ENCODE assay signal across 18 mouse cellular contexts in the genomic region with DNA sequence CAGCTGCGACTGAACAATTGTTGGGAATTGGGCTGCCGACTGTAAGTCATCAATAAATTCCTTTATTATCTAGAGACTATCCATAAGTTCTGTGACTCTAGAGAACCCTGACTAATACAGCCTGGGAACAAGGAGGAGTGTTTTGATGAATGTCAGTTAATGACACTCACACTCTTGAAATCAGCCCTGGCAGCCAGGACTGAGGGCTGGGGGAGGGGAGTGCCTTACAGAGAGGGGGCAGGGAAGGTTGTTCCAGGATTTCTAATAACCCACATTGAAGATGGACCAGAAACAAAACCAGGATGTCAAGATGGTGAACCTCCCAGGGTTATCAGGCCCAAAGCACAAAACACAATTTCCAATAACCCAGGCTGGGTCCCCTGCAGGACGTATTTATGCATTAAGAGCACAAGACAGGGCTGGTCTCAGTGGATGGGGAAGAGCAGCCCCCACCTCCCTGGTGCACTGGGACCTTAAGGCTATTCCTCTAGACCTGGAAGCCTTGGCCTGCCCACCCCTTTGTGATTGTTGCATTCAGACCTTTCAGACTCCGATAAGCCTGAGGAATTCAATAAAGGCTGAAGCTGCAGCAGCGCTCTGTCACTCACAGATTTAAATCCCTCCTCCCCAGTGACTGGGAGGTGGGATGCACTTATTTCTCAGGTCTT.
DNase-seq lines count a peak whose midpoint lies in the region; ATAC-seq and TF ChIP-seq lines count a peak whose summit lies in the region.
"Had no signal": no experiment of that assay in that cellular context is flagged by ENCODE, and none has a peak within 500 bp of the region (broad histone marks: within the 10 kb centered on the region; RNA-seq: fewer than 3 reads in every experiment).

No protein-coding gene starts in this region.

- intact Hi-C loops in left cerebral cortex, postnatal 36 days (cut with DNase I): no loop called here

- ATAC-seq in forebrain, embryonic 11.5 days (replicated peaks; ENCODE audit: low FRiP score): 0 out of 2 replicates have a peak, but pooled peaks have one; percentile 46
- ATAC-seq in forebrain, embryonic 15.5 days (replicated peaks): no peak
- ATAC-seq in hindbrain, embryonic 16.5 days: peak; percentile 54; the same call in 1 of the 2 replicates
- ATAC-seq in midbrain, postnatal 0 days (ENCODE audit: low FRiP score): no peak
- ATAC-seq: activated CD4-positive, CD25-positive, alpha-beta regulatory T cell, adult 4 months; liver, embryonic 12.5 days had no signal

- no peaks in the 10 kb centered on the region for H3K9me3 ChIP-seq in forebrain, embryonic 11.5 days (ENCODE audit: control insufficient read depth, low read length)
- no peaks in the 10 kb centered on the region for H3K9me3 ChIP-seq in forebrain, embryonic 15.5 days
- no peaks in the 10 kb centered on the region for H3K9me3 ChIP-seq in hindbrain, embryonic 16.5 days (ENCODE audit: control insufficient read depth, low read length)
- H3K9me3 ChIP-seq in midbrain, postnatal 0 days (ENCODE audit: low read length): no peaks in the 10 kb centered on the region
- H3K9me3 ChIP-seq: embryonic facial prominence, embryonic 13.5 days; heart, embryonic 10.5 days; limb, embryonic 10.5 days; liver, embryonic 12.5 days; lung, embryonic 15.5 days had no signal

- peaks cover 4% of the 10 kb centered on the region; the same call in 1 of the 2 replicates for H3K4me1 ChIP-seq in forebrain, embryonic 11.5 days (replicated peaks; ENCODE audit: control insufficient read depth, insufficient read depth, low read length)
- H3K4me1 ChIP-seq in forebrain, embryonic 15.5 days: peaks cover 5% of the 10 kb centered on the region; the same call in 1 of the 2 replicates
- H3K4me1 ChIP-seq in hindbrain, embryonic 16.5 days (ENCODE audit: control insufficient read depth, insufficient read depth, low read depth, low read length): peaks cover 6% of the 10 kb centered on the region
- H3K4me1 ChIP-seq in midbrain, postnatal 0 days (ENCODE audit: insufficient read depth, low read length): no peaks in the 10 kb centered on the region
- H3K4me1 ChIP-seq: embryonic facial prominence, embryonic 13.5 days; liver, embryonic 12.5 days; lung, embryonic 15.5 days had no signal

- 0 out of 2 replicates have a peak overlapping the region, but pooled peaks have one; percentile 11 for H3K4me2 ChIP-seq in forebrain, embryonic 11.5 days (ENCODE audit: low read depth, low read length, severe bottlenecking)
- no peak overlapping the region for H3K4me2 ChIP-seq in forebrain, embryonic 15.5 days (replicated peaks)
- H3K4me2 ChIP-seq in hindbrain, embryonic 16.5 days (ENCODE audit: low read length): no peak overlapping the region
- H3K4me2 ChIP-seq in midbrain, postnatal 0 days (ENCODE audit: low read depth, low read length, poor library complexity, severe bottlenecking): no peak overlapping the region
- H3K4me2 ChIP-seq: embryonic facial prominence, embryonic 13.5 days; liver, embryonic 12.5 days; lung, embryonic 15.5 days had no signal

- no peaks in the 10 kb centered on the region for H3K27me3 ChIP-seq in forebrain, embryonic 11.5 days (ENCODE audit: control insufficient read depth, insufficient read depth, low read length)
- H3K27me3 ChIP-seq in forebrain, embryonic 15.5 days: no peaks in the 10 kb centered on the region
- H3K27me3 ChIP-seq in hindbrain, embryonic 16.5 days (replicated peaks; ENCODE audit: control insufficient read depth, insufficient read depth, low read length): no peaks in the 10 kb centered on the region
- H3K27me3 ChIP-seq in midbrain, postnatal 0 days (ENCODE audit: insufficient read depth, low read length): no peaks in the 10 kb centered on the region
- H3K27me3 ChIP-seq: embryonic facial prominence, embryonic 13.5 days; liver, embryonic 12.5 days; lung, embryonic 15.5 days had no signal

- no peak overlapping the region for H3K4me3 ChIP-seq in forebrain, embryonic 11.5 days (ENCODE audit: low read depth, low read length)
- H3K4me3 ChIP-seq in forebrain, embryonic 15.5 days: no peak overlapping the region
- H3K4me3 ChIP-seq in hindbrain, embryonic 16.5 days (ENCODE audit: low read length): no peak overlapping the region
- no peak overlapping the region for H3K4me3 ChIP-seq in midbrain, postnatal 0 days (ENCODE audit: low read depth, low read length)
- H3K4me3 ChIP-seq: embryonic facial prominence, embryonic 13.5 days; heart, embryonic 10.5 days; limb, embryonic 10.5 days; liver, embryonic 12.5 days; lung, embryonic 15.5 days had no signal

- DNase-seq in forebrain, embryonic 11.5 days (ENCODE audit: low spot score): no peak
- peak; percentile 21 for DNase-seq in embryo, embryonic 9.5 days (ENCODE audit: extremely low spot score)
- no peak for DNase-seq in midbrain, postnatal 0 days (ENCODE audit: low spot score)
- DNase-seq in spleen, postnatal 10 days (ENCODE audit: low spot score in 2 of 2): no peak
- no peak for DNase-seq in left cerebral cortex, postnatal 36 days (ENCODE audit: low spot score in 2 of 2)
- no peak for DNase-seq in heart, adult 9 months (ENCODE audit: low spot score in 2 of 2)
- DNase-seq: cerebellum, postnatal 10 days; kidney, adult 11 months; right cerebral cortex, postnatal 4 days; thymus, adult 18-20 months had no signal

- 10% methylated on average over 3 of the region's 5 CpGs for WGBS in forebrain, embryonic 11.5 days
- WGBS in forebrain, embryonic 15.5 days: 12% methylated on average over 4 of the region's 5 CpGs
- 20% methylated on average over 3 of the region's 5 CpGs for WGBS in hindbrain, embryonic 16.5 days
- WGBS in midbrain, postnatal 0 days: 12% methylated on average over 3 of the region's 5 CpGs

- TF ChIP-seq CTCF in midbrain, postnatal 0 days (IDR thresholded peaks at IDR 0.05): no peak

- no peak overlapping the region for H3K9ac ChIP-seq in forebrain, embryonic 11.5 days (ENCODE audit: low read length)
- H3K9ac ChIP-seq in forebrain, embryonic 15.5 days (replicated peaks): no peak overlapping the region
- H3K9ac ChIP-seq in hindbrain, embryonic 16.5 days (ENCODE audit: low read depth, low read length): no peak overlapping the region
- no peak overlapping the region for H3K9ac ChIP-seq in midbrain, postnatal 0 days (replicated peaks; ENCODE audit: low read length, poor library complexity, severe bottlenecking)
- H3K9ac ChIP-seq: embryonic facial prominence, embryonic 13.5 days; liver, embryonic 12.5 days; lung, embryonic 15.5 days had no signal

- H3K36me3 ChIP-seq in forebrain, embryonic 11.5 days (ENCODE audit: control insufficient read depth, insufficient read depth, low read length): no peaks in the 10 kb centered on the region
- H3K36me3 ChIP-seq in forebrain, embryonic 15.5 days: no peaks in the 10 kb centered on the region
- no peaks in the 10 kb centered on the region for H3K36me3 ChIP-seq in hindbrain, embryonic 16.5 days (ENCODE audit: control insufficient read depth, insufficient read depth, low read length)
- no peaks in the 10 kb centered on the region for H3K36me3 ChIP-seq in midbrain, postnatal 0 days (ENCODE audit: insufficient read depth, low read length)
- H3K36me3 ChIP-seq: embryonic facial prominence, embryonic 13.5 days; heart, embryonic 10.5 days; limb, embryonic 10.5 days; liver, embryonic 12.5 days; lung, embryonic 15.5 days had no signal

- H3K27ac ChIP-seq in forebrain, embryonic 11.5 days (ENCODE audit: low read depth, low read length): no peak overlapping the region
- no peak overlapping the region for H3K27ac ChIP-seq in forebrain, embryonic 15.5 days (replicated peaks)
- H3K27ac ChIP-seq in hindbrain, embryonic 16.5 days (ENCODE audit: low read depth, low read length): no peak overlapping the region
- peak overlapping the region; percentile 18; the same call in 1 of the 2 replicates for H3K27ac ChIP-seq in midbrain, postnatal 0 days (ENCODE audit: low read depth, low read length)
- H3K27ac ChIP-seq: embryonic facial prominence, embryonic 13.5 days; heart, embryonic 10.5 days; limb, embryonic 10.5 days; liver, embryonic 12.5 days; lung, embryonic 15.5 days had no signal

Comparison
In these comparisons a context has a peak if more than half of its experiments do, and no peak if none do; other contexts are left out.
1. ATAC-seq: peak in forebrain, embryonic 11.5 days (single experiment) and hindbrain, embryonic 16.5 days (single experiment); none in forebrain, embryonic 15.5 days (single experiment) and midbrain, postnatal 0 days (single experiment).